Comparison of ENCODE assay signal across 8 mouse cellular contexts in genomic region chr3:95314486-95315093, GRCm38 (mm10). TPM values are rescaled to one million over a fixed set of nuclear protein-coding genes. Genes with fewer than 3 reads are reported as not detected.
DNase-seq lines count a peak whose midpoint lies in the region; ATAC-seq and TF ChIP-seq lines count a peak whose summit lies in the region.

TSS of gene Cers2 (plus strand) at chr3:95314791.

- no peaks in the 10 kb centered on the region for H3K27me3 ChIP-seq in forebrain, embryonic 14.5 days (replicated peaks; ENCODE audit: control insufficient read depth, insufficient read depth, low read length)
- H3K27me3 ChIP-seq in hindbrain, embryonic 11.5 days (ENCODE audit: control insufficient read depth, insufficient read depth, low read length) = no peaks in the 10 kb centered on the region
- no peaks in the 10 kb centered on the region for H3K27me3 ChIP-seq in liver, embryonic 14.5 days (ENCODE audit: control insufficient read depth, insufficient read depth, low read length)

- peaks cover 7% of the 10 kb centered on the region for H3K4me1 ChIP-seq in forebrain, embryonic 14.5 days (ENCODE audit: control insufficient read depth, insufficient read depth, low read length)
- peaks cover 14% of the 10 kb centered on the region for H3K4me1 ChIP-seq in hindbrain, embryonic 11.5 days (replicated peaks; ENCODE audit: control insufficient read depth, insufficient read depth, low read length)
- peaks cover 45 to 60% of the 10 kb centered on the region in 2 experiments for H3K4me1 ChIP-seq in liver, embryonic 14.5 days (replicated peaks; ENCODE audit: control insufficient read depth in 2 of 2, insufficient read depth in 2 of 2, low read length in 1 of 2)

- no peaks in the 10 kb centered on the region for H3K36me3 ChIP-seq in forebrain, embryonic 14.5 days (ENCODE audit: control insufficient read depth, insufficient read depth, low read length)
- H3K36me3 ChIP-seq in hindbrain, embryonic 11.5 days (ENCODE audit: control insufficient read depth, insufficient read depth, low read length) = no peaks in the 10 kb centered on the region
- peaks cover 5% of the 10 kb centered on the region for H3K36me3 ChIP-seq in liver, embryonic 14.5 days (replicated peaks; ENCODE audit: control insufficient read depth, insufficient read depth, low read depth)

- ATAC-seq in forebrain, embryonic 14.5 days = peak; percentile 15; the same call in 1 of the 2 replicates
- ATAC-seq in hindbrain, embryonic 11.5 days (ENCODE audit: low FRiP score) = no peak
- ATAC-seq in liver, embryonic 14.5 days (ENCODE audit: insufficient read depth) = 0 out of 2 replicates have a peak, but pooled peaks have one; percentile 0

- no peak for TF ChIP-seq CTCF in liver, embryonic 14.5 days (IDR thresholded peaks at IDR 0.05; ENCODE audit: low read depth)

- WGBS in forebrain, embryonic 14.5 days = 3% methylated on average over 27 of the region's 27 CpGs
- WGBS in hindbrain, embryonic 11.5 days = 3% methylated on average over 25 of the region's 27 CpGs
- WGBS in liver, embryonic 14.5 days (ENCODE audit: insufficient replicate concordance) = 2% methylated on average over 27 of the region's 27 CpGs

- no peak for DNase-seq in layer of hippocampus, adult 8-10 months (ENCODE audit: low spot score in 2 of 2)
- no peak for DNase-seq in layer of hippocampus, adult 9-11 months
- peak; percentile 61 for DNase-seq in ZHBTc4 (ENCODE audit: low read depth, low spot score)
- peak; percentile 48 for DNase-seq in forebrain, embryonic 14.5 days (ENCODE audit: low spot score)
- DNase-seq in hindbrain, embryonic 11.5 days (ENCODE audit: low spot score) = no peak
- DNase-seq in liver, embryonic 14.5 days (ENCODE audit: low read depth in 3 of 3, low spot score in 3 of 3) = no peak
- DNase-seq in spleen, postnatal 14 days (ENCODE audit: low spot score in 2 of 2) = no peak
- DNase-seq in B cell, adult 2 months = no peak

- H3K9me3 ChIP-seq in forebrain, embryonic 14.5 days (replicated peaks; ENCODE audit: control insufficient read depth, low read length) = no peaks in the 10 kb centered on the region
- H3K9me3 ChIP-seq in hindbrain, embryonic 11.5 days (ENCODE audit: control insufficient read depth, low read length) = no peaks in the 10 kb centered on the region
- no peaks in the 10 kb centered on the region for H3K9me3 ChIP-seq in liver, embryonic 14.5 days (ENCODE audit: control insufficient read depth, low read length)

- peak within 1 kb of the TSS; percentile 68 for H3K4me2 ChIP-seq in forebrain, embryonic 14.5 days (ENCODE audit: low read length)
- peak within 1 kb of the TSS; percentile 80 for H3K4me2 ChIP-seq in hindbrain, embryonic 11.5 days (replicated peaks; ENCODE audit: low read depth, low read length)
- H3K4me2 ChIP-seq in liver, embryonic 14.5 days (ENCODE audit: low read depth) = peak within 1 kb of the TSS; percentile 99

- H3K27ac ChIP-seq in forebrain, embryonic 14.5 days (ENCODE audit: low read depth, low read length) = peak within 1 kb of the TSS; percentile 95
- H3K27ac ChIP-seq in hindbrain, embryonic 11.5 days (ENCODE audit: low read depth, low read length) = peak within 1 kb of the TSS; percentile 91
- H3K27ac ChIP-seq in liver, embryonic 14.5 days = peak within 1 kb of the TSS; percentile 89

- peak within 1 kb of the TSS; percentile 99 for H3K9ac ChIP-seq in forebrain, embryonic 14.5 days (ENCODE audit: low read length)
- peak within 1 kb of the TSS; percentile 99 for H3K9ac ChIP-seq in hindbrain, embryonic 11.5 days (ENCODE audit: low read depth, low read length)
- peak within 1 kb of the TSS; percentile 97 for H3K9ac ChIP-seq in liver, embryonic 14.5 days (replicated peaks)

- no peak for TF ChIP-seq EP300 in liver, embryonic 14.5 days (IDR thresholded peaks at IDR 0.05; ENCODE audit: low read depth)

- peak within 1 kb of the TSS; percentile 92 for H3K4me3 ChIP-seq in forebrain, embryonic 14.5 days (ENCODE audit: low read depth, low read length)
- peak within 1 kb of the TSS; percentile 88 for H3K4me3 ChIP-seq in hindbrain, embryonic 11.5 days (ENCODE audit: low read depth, low read length)
- peak within 1 kb of the TSS; percentile 80 to 93 for H3K4me3 ChIP-seq in liver, embryonic 14.5 days (ENCODE audit: insufficient read depth in 1 of 2, low read depth in 2 of 2, low read length in 2 of 2)

RNA-seq across cellular contexts. Expression of gene Cers2, which starts in this region (rescaled TPM):
- 10 to 100 TPM; 49.1 to 65.7 (median 61.2) TPM for total RNA-seq in layer of hippocampus, adult 8-10 months (2022)
- 75.8 and 91.8 TPM in 2 replicates for polyA plus RNA-seq in forebrain, embryonic 14.5 days (2014; fragmentation: Nextera tagmentation; extraction: Ambion mirVana)
- polyA plus RNA-seq in hindbrain, embryonic 11.5 days (2014; fragmentation: Nextera tagmentation; extraction: Ambion mirVana) = 101 and 105 TPM in 2 replicates
- polyA plus RNA-seq in liver, embryonic 14.5 days (2012; rRNA removed) = 55.1 and 63.8 TPM in 2 replicates
- polyA plus RNA-seq in liver, embryonic 14.5 days (2014; fragmentation: Nextera tagmentation; extraction: Ambion mirVana) = 80.2 and 88.2 TPM in 2 replicates

Comparison
In these comparisons a context has a peak if more than half of its experiments do, and no peak if none do; other contexts are left out.
1. DNase-seq: peak in ZHBTc4 (single experiment) and forebrain, embryonic 14.5 days (single experiment); none in layer of hippocampus, adult 8-10 months (0 of 2), layer of hippocampus, adult 9-11 months (single experiment), hindbrain, embryonic 11.5 days (single experiment), liver, embryonic 14.5 days (0 of 3), spleen, postnatal 14 days (0 of 2) and B cell, adult 2 months (0 of 2).
2. Peak in every context shown above with its lines, with median percentiles within 50 percentile points of each other: H3K27ac ChIP-seq, H3K4me2 ChIP-seq, H3K4me3 ChIP-seq and H3K9ac ChIP-seq.